Mouse (Mus musculus): ENCODE results near the gene Churc1.
"Not testable (repeated sequence)": the region's sequence is repeated elsewhere in the genome, so short reads cannot be mapped to it uniquely, and the experiment has no call there.

Gene Churc1

DNA sequence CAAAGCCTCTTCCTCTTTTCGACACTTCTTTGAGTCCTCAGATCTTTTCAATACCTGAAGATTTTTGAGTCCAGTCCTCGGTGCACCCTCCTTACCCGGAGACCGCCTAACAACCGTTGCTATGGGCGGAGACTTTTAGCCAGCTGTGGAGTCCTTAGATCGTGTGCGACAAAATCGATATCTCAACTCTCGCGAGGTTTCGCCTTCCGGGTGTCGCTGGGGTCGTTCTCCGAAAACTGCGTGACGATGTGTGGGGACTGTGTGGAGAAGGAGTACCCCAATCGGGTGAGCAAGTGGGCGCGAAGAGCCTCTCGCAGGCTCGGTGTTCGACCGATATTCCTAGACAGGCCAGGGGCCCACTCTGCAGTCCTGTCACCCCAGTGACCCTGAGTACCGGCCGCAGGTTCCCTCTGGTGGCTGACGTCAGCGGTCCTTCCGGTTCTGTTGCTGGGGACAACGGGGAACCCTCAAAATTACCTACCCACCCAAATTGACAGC lies at the start of gene Churc1, which contains the start of gene Fntb:
Gene Churc1 (plus strand): TSS at position 185 of the 498 bp plus-strand sequence.
Gene Fntb (plus strand): TSS at position 236 of the 498 bp plus-strand sequence.
- DNase-seq, result peak; percentile 96 to 98

DNA sequence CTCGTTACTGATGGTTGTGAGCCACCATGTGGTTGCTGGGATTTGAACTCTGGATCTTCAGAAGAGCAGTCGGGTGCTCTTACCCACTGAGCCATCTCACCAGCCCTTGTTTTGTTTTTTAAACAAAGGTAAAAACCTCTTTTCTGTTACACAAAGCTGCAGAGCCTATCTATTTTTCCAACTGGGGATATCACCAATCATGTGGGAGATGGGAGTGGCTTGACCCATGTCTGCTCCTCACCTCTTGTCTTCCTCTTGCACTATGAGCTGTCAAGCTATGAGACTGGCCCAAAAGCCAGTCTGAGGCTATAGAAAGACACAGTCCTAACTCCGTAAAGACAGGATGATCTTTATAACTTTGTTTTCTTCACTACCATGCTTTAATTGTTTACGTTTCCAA lies 47.0 kb upstream of the Churc1 start:
- no peak for DNase-seq

- DNase-seq, result no peak
Observed at GRCm38 (mm10) chr12:76720572-76720971, 44.8 kb upstream of the Churc1 start.

- DNase-seq, result no peak
Observed at GRCm38 (mm10) chr12:76722026-76722425, 43.3 kb upstream of the Churc1 start.

DNA sequence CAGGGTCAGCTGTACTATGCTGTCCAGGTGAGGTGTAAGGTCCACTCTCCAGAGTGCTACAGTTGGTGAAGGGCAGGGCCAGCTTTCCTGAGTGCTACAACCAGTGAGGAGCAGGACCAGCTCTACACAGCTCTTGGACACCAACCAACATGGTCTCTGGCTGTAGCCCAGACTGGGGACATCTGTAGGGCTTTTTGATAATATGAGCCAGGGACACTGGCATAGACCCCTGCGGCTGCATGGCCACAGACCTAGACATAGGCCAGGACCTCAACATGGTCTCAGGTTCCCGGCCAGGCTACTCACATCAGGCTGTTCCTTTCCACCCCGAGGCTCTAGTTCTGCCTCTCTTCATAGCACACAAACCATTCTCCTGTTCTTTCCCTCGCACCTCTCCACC lies 37.4 kb upstream of the Churc1 start:
- DNase-seq, result no peak

GRCm38 (mm10) chr12:76750866-76751459 lies 14.4 kb upstream of the Churc1 start:
- DNase-seq, result no peak

DNA sequence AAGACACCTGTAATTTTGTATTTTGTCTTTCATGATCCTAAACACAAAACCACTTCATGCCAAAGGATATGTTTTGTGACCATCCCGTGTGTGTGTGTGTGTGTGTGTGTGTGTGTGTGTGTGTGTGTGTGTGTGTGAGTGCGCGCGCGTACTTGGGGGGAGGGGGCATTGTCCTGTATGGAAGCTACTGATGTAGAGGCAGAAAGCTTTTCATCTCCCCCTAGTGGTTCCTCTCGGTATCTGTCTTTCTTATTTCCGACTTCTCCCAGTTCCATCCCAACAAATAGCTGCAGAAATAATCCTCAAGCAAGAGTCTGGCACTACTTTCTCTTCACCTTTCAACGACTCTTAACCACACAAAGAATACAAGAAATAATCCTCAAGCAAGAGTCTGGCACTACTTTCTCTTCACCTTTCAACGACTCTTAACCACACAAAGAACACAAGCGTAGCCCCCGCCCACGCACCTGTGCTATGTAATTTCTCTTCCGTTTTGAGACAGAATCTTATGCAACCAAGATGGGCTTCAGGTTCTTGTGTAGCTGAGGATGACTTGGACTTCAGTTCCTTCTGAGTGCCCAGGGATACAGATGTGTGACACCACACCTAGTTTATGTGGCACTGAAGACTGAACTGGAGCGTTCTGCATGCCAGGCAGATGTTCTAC lies 12.6 kb upstream of the Churc1 start:
- DNase-seq, result peak; percentile 30 to 66

- no peak for DNase-seq
Observed at GRCm38 (mm10) chr12:76765901-76766630, 728 bp downstream of the Churc1 start.

DNA sequence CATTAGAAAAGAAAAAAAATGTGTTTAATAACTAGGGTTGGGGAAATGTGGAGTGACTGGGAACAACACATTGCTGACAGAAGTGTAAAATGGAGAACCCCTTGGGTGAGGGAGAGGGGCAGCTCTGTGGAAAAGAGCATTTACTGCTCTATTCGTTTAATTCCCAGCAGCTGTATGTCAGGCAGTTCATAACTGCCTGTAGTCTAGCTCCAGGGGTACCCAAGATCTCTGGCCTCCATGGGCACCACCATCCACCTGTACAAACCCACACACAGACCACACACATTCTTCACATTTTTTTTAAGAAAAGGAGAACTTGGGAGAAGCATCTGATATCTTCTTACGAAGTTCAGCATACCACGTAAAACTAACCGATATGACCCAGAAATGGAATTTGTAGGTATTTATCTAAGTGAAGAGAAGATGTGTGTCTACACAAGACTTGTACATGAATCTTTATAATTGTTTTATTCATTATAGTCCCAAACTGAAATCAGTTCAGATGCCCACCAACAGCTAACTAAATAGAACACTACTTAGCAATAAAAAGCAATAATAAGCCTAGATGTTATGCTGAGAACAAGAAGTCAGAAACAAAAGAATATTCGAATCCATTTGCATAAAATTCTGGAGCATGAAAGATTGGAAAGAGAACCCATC lies 5.6 kb downstream of the Churc1 start:
- no peak for DNase-seq

DNA sequence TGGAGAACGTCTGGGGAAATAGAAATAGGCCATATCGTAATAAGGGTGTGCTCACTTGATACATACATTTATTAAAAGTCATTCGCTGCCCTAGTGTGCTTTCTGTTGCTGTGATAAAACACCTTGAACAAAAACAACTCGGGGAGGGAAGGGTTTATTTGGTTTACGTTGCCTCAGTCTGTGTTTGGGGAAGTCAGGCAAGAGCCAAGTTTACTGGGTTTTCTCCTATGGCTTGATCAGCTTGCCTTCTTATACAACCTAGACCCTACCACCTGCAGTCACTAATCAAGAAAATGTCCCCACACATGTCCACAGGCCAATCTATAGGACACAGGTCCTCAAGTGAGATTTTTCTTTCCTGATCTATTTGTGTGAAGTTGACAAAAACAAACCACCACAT lies 6.2 kb downstream of the Churc1 start:
- DNase-seq, result no peak

- no peak for DNase-seq
Observed at GRCm38 (mm10) chr12:76774652-76775051, 9.3 kb downstream of the Churc1 start.

DNA sequence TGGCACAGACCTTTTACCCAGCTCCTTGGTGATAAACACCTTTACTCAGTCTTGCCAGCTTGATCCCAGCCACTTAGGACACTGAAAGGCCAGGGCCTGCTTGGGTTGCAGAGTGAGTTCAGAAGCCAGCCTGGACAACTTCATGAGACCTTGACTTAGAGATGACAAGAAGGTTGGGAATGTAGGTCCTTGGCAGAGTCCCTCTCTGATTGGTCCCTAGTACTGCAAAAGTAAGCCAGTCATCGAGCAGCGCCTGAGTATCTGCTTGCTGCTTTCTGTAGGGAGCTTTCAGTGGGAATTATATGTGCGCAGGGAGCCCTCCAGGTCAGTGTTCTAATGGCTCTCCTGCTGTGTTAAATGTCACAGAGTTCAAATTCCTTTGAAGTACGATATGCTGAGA lies 9.8 kb downstream of the Churc1 start:
- DNase-seq, result no peak

DNA sequence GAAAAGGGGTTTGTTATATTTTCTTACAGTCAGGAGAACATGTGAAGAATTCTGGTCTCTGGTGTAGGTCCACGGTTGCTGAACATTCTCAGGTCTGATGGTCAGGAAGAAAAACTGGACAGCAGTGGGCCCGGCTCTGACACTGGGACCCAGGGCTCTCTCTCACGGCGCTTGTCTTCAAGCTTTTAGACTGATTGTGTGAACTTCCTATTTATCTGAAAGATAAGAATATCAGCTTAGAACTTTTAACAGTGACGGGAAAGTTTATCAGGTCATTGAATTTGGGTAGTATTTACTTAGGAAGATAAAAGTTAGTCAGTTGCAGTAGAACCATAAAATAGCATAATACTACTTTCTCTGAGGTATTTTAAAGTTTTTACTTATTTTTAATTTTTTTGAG lies 11.6 kb downstream of the Churc1 start:
- no peak for DNase-seq

DNA sequence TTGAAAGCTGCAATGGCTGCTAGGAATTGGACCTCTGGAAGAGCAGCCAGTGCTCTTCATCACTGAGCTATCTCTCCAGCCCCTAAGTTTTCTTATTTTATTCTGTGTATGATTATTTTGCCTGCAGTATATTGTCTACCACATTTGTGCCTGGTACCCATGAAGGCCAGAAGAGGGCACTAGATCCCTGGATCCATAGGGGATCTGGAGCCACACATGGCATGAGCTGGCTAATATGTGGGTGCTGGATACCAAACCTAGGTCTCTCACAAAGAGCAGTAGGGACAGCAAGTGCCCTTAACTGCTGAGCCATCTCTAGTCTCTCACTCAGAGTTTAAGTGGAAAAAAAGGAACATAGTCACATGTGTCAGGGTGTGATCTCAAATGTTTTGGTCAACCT lies 12.5 kb downstream of the Churc1 start:
- DNase-seq, result no peak

- no peak for DNase-seq
Observed at GRCm38 (mm10) chr12:76778305-76779083, 13.2 kb downstream of the Churc1 start.

DNA sequence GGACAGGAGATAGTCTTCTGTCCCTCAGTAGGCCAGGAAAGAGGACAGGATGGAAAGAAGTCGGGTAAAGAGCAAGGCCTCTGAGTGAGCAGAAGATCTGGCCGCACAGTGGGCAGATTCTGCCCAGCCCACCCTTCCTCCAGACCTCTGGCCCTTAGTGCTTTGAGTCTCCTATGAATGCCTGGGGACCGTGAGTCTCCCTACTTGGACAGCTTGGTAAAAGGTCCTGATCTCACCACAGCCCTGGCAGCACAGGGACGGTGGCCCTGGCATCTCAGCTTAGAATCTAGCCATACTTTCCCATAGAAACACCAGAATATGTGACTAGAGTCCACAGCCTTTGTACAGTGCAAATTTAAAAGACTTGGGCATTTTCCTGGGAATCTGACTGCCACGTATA lies 14.6 kb downstream of the Churc1 start:
- no peak for DNase-seq

DNA sequence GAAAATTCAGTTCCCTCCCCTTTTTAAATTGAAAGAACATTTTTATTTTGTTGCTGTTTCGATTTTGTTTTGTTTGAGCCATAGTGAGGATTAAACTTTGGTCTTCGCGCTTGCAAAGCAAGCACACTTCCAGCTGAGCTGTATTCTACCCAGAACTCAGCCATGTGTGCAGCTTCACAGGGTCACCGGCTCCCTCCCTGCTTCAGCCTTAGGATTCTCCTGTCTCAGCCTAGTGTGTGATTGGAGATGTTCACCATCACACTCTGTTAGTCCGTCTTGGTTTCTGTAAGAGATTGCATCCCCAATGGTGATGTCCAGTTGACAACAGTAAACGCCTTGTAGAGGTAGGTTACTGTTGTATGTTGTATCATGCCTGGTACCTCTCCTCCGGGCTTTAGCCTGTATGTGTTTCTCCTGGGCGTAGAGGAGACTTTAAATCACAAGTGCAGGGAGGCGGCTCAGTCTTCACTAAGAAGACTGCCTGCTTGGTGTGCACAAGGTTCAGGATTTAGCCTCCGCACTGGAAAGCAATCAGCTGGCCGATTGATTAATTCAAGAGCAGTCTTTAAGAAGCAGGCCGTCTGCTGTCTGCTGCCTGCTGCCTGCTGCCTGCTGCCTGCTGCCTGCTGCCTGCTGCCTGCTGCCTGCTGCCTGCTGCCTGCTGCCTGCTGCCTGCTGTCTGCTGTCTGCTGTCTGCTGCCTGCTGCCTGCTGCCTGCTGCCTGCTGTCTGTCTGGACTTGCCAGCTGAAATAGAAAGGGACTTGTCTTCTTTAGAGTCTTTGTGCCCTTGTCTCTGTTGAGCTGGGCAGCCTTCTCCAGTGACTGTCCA lies 15.5 kb downstream of the Churc1 start:
- DNase-seq, result peak in 1 of 2 experiments; percentile 8

GRCm38 (mm10) chr12:76784056-76784619 lies 18.8 kb downstream of the Churc1 start:
- peak in 1 of 2 experiments; percentile 14 for DNase-seq

DNA sequence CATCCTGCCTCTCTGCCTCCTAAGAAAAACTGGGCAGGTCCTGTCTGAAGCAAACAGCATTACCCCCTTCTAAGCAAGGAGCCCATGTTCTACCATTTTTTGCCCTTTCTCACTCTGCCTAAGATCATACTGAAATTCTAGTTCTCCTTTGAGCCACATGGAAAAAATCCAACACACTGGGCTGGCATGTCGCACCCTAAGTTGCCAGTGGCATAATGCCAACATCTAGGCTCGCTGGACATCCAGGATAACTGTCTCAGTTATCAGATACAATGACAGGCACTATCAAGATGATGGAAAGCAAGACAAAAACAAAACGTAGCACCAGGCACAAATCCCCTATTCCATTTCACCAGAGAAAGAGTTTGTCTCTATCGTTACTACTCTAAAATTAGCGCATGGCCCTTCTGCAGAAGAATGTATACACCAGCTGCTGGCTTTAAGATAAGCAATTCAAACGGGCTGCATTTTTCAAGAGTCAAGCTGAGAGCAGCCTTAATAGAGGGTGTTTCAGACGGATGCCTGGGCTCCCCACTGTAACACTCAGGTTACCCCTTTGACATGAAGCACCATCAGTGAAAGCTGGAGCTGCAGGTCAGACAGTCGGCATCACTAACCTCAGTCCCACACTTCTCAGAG lies 25.2 kb downstream of the Churc1 start:
- DNase-seq, result no peak

DNA sequence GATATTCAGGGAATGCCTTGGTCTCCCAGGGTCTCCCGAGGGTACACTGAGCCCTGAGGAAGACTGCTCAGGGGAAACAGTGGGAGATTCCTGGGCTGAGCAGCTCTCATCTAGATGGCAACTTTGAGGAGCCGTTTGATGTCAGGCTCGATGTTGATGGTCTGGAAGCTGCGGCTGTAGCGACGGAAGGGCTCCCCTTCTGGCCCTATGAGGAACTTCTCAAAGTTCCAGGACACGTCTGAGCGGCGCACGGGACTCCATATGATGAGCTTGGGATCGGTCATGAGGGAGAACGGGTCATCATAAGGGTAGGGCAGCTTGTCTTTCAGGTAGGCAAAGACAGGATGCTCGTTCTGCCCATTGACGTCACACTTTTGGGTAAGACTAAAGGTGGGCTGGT lies 27.2 kb downstream of the Churc1 start:
- not testable (repeated sequence) for DNase-seq

DNA sequence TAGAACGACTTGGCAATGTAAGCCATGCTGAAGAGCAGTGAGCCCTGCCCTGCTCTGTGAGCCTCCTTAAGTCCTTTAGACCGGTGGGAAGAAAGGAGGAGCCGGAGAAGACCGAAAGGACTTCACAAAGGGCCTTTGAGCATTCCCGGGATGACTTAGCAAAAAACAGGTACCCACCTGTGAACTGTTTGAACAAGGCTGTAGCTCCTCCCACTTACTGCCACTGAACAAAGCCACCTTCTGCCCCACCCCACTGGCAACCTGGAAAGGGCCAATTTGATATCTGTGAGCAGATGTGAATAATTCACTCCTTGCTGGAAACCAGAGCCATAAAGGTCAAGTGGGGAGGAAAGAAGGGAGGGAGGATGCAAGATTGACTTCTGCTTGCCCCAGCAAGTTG lies 30.0 kb downstream of the Churc1 start, which contains the start of gene Gpx2:
Gene Gpx2 (minus strand): TSS at position 205 of the 400 bp plus-strand sequence.
- DNase-seq, result no peak

All from kidney, postnatal 36 days (tissue).